Mouse (Mus musculus): ENCODE results near the gene Rbfox3.

DNA sequence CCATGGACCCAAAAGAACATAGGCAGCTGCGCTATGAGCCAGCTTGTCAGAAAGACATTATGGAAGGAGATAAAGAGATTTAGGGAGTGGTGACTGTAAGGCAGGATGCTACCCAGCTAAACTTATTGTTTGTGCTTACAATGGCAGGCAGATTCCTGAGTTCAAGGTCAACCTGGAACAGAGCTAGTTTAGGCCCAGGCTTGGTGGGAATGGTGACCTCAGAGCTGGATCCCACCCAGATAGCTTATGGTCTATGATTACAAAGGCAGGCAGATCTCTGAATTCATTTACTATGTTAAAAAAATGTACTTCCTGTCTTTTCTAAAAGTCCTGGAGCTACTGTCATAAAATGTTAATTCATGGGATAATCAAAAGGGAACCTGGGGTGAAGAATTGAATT lies 123.3 kb downstream of the Rbfox3 start:
- TF ChIP-seq CTCF (IDR thresholded peaks at IDR 0.05) (no peak), EP300 (IDR thresholded peaks at IDR 0.05) (no peak)

All from lung, postnatal 0 days (tissue).